Mouse (Mus musculus): ENCODE data around the gene Nasp. TPM values are rescaled to one million over a fixed set of nuclear protein-coding genes. Genes with fewer than 3 reads are reported as not detected.

The Nasp gene
- total and polyA plus RNA-seq, 3 experiments: 3.0 to 18.3 (median 16.9) TPM

GRCm38 (mm10) chr4:116650365-116650764, 22.6 kb upstream of the Nasp start:
- no peak for TF ChIP-seq POLR2A (IDR thresholded peaks at IDR 0.05; ENCODE audit: insufficient read depth, low read depth, low read length)
- TF ChIP-seq CTCF (IDR thresholded peaks at IDR 0.05): no peak
- TF ChIP-seq EP300 (IDR thresholded peaks at IDR 0.05; ENCODE audit: insufficient read depth, low read depth, low read length): no peak
- Histone ChIP-seq H3K4me1 (ENCODE audit: control insufficient read depth, insufficient read depth, low read length) (peaks cover 17% of the 10 kb centered on the region), H3K36me3 (ENCODE audit: control insufficient read depth, insufficient read depth, low read length) (peaks cover 41% of the 10 kb centered on the region), H3K27ac (peak overlapping the region; percentile 94), H3K79me2 (replicated peaks; ENCODE audit: control insufficient read depth, insufficient read depth, low read length) (peaks cover 10% of the 10 kb centered on the region), H3K27me3 (ENCODE audit: control insufficient read depth, insufficient read depth, low read length) (no peaks in the 10 kb centered on the region), H3K4me3 (peak overlapping the region; percentile 68), H3K9ac (ENCODE audit: low read depth, low read length) (peak overlapping the region; percentile 83)
- 15% methylated on average over 5 of the region's 5 CpGs for WGBS
- intact Hi-C loops (cut with DNase I): loop anchor here (2.0 kb wide), 2 partner anchors 24 to 34 kb away; partner anchors contain the start of genes Nasp and Prdx1
- no peak for DNase-seq

GRCm38 (mm10) chr4:116649411-116649810, 21.7 kb upstream of the Nasp start:
- WGBS: 87% methylated on average over 2 of the region's 2 CpGs
- no peak overlapping the region for H3K27ac ChIP-seq
- peaks cover 10% of the 10 kb centered on the region for H3K79me2 ChIP-seq (replicated peaks; ENCODE audit: control insufficient read depth, insufficient read depth, low read length)
- no peak overlapping the region for H3K4me3 ChIP-seq
- DNase-seq: no peak
- TF ChIP-seq EP300 (IDR thresholded peaks at IDR 0.05; ENCODE audit: insufficient read depth, low read depth, low read length) (no peak), CTCF (IDR thresholded peaks at IDR 0.05) (no peak), POLR2A (IDR thresholded peaks at IDR 0.05; ENCODE audit: insufficient read depth, low read depth, low read length) (no peak)
- H3K4me1 ChIP-seq (ENCODE audit: control insufficient read depth, insufficient read depth, low read length): peaks cover 18% of the 10 kb centered on the region
- H3K36me3 ChIP-seq (ENCODE audit: control insufficient read depth, insufficient read depth, low read length): peaks cover 45% of the 10 kb centered on the region
- H3K9ac ChIP-seq (ENCODE audit: low read depth, low read length): no peak overlapping the region
- intact Hi-C loops (cut with DNase I): no loop called here
- no peaks in the 10 kb centered on the region for H3K27me3 ChIP-seq (ENCODE audit: control insufficient read depth, insufficient read depth, low read length)

- Histone ChIP-seq H3K36me3 (ENCODE audit: control insufficient read depth, insufficient read depth, low read length) (peaks cover 58% of the 10 kb centered on the region), H3K9ac (ENCODE audit: low read depth, low read length) (no peak overlapping the region), H3K27me3 (ENCODE audit: control insufficient read depth, insufficient read depth, low read length) (no peaks in the 10 kb centered on the region), H3K4me1 (ENCODE audit: control insufficient read depth, insufficient read depth, low read length) (peaks cover 18% of the 10 kb centered on the region), H3K79me2 (replicated peaks; ENCODE audit: control insufficient read depth, insufficient read depth, low read length) (peaks cover 10% of the 10 kb centered on the region), H3K4me3 (no peak overlapping the region), H3K27ac (no peak overlapping the region)
- WGBS: 43% methylated on average over 7 of the region's 7 CpGs
- TF ChIP-seq EP300 (IDR thresholded peaks at IDR 0.05; ENCODE audit: insufficient read depth, low read depth, low read length): no peak
- TF ChIP-seq CTCF (IDR thresholded peaks at IDR 0.05): no peak
- TF ChIP-seq POLR2A (IDR thresholded peaks at IDR 0.05; ENCODE audit: insufficient read depth, low read depth, low read length): no peak
- DNase-seq: no peak
- intact Hi-C loops (cut with DNase I): no loop called here
Observed at GRCm38 (mm10) chr4:116645624-116646023, 17.9 kb upstream of the Nasp start.

GRCm38 (mm10) chr4:116644326-116644725, 16.6 kb upstream of the Nasp start:
- Histone ChIP-seq H3K27ac (no peak overlapping the region), H3K4me3 (no peak overlapping the region), H3K4me1 (ENCODE audit: control insufficient read depth, insufficient read depth, low read length) (peaks cover 15% of the 10 kb centered on the region), H3K9ac (ENCODE audit: low read depth, low read length) (no peak overlapping the region), H3K79me2 (replicated peaks; ENCODE audit: control insufficient read depth, insufficient read depth, low read length) (peaks cover 7% of the 10 kb centered on the region), H3K27me3 (ENCODE audit: control insufficient read depth, insufficient read depth, low read length) (no peaks in the 10 kb centered on the region), H3K36me3 (ENCODE audit: control insufficient read depth, insufficient read depth, low read length) (peaks cover 53% of the 10 kb centered on the region)
- TF ChIP-seq CTCF (IDR thresholded peaks at IDR 0.05): peak; percentile 65
- peak; percentile 56; the same call in 1 of the 2 replicates for TF ChIP-seq EP300 (IDR thresholded peaks at IDR 0.05; ENCODE audit: insufficient read depth, low read depth, low read length)
- no peak for TF ChIP-seq POLR2A (IDR thresholded peaks at IDR 0.05; ENCODE audit: insufficient read depth, low read depth, low read length)
- intact Hi-C loops (cut with DNase I): no loop called here
- WGBS: 31% methylated on average over 6 of the region's 6 CpGs
- no peak for DNase-seq

GRCm38 (mm10) chr4:116642071-116642470, 14.3 kb upstream of the Nasp start:
- Histone ChIP-seq H3K4me1 (ENCODE audit: control insufficient read depth, insufficient read depth, low read length) (peaks cover 11% of the 10 kb centered on the region), H3K27me3 (ENCODE audit: control insufficient read depth, insufficient read depth, low read length) (no peaks in the 10 kb centered on the region), H3K27ac (no peak overlapping the region), H3K4me3 (no peak overlapping the region), H3K9ac (ENCODE audit: low read depth, low read length) (no peak overlapping the region), H3K36me3 (ENCODE audit: control insufficient read depth, insufficient read depth, low read length) (peaks cover 36% of the 10 kb centered on the region), H3K79me2 (replicated peaks; ENCODE audit: control insufficient read depth, insufficient read depth, low read length) (peaks cover 4% of the 10 kb centered on the region)
- TF ChIP-seq CTCF (IDR thresholded peaks at IDR 0.05): peak; percentile 44
- TF ChIP-seq EP300 (IDR thresholded peaks at IDR 0.05; ENCODE audit: insufficient read depth, low read depth, low read length): no peak
- no peak for TF ChIP-seq POLR2A (IDR thresholded peaks at IDR 0.05; ENCODE audit: insufficient read depth, low read depth, low read length)
- WGBS: 84% methylated on average over 1 of the region's 1 CpGs
- intact Hi-C loops (cut with DNase I): no loop called here
- DNase-seq: no peak

- H3K4me3 ChIP-seq: no peak overlapping the region
- H3K4me1 ChIP-seq (ENCODE audit: control insufficient read depth, insufficient read depth, low read length): no peaks in the 10 kb centered on the region
- peaks cover 23% of the 10 kb centered on the region for H3K36me3 ChIP-seq (ENCODE audit: control insufficient read depth, insufficient read depth, low read length)
- 90% methylated on average over 6 of the region's 6 CpGs for WGBS
- TF ChIP-seq POLR2A (IDR thresholded peaks at IDR 0.05; ENCODE audit: insufficient read depth, low read depth, low read length) (no peak), EP300 (IDR thresholded peaks at IDR 0.05; ENCODE audit: insufficient read depth, low read depth, low read length) (no peak), CTCF (IDR thresholded peaks at IDR 0.05) (no peak)
- intact Hi-C loops (cut with DNase I): no loop called here
- DNase-seq: no peak
- H3K27ac ChIP-seq: no peak overlapping the region
- peaks cover 1% of the 10 kb centered on the region; the same call in 1 of the 2 replicates for H3K79me2 ChIP-seq (replicated peaks; ENCODE audit: control insufficient read depth, insufficient read depth, low read length)
- H3K27me3 ChIP-seq (ENCODE audit: control insufficient read depth, insufficient read depth, low read length): no peaks in the 10 kb centered on the region
- H3K9ac ChIP-seq (ENCODE audit: low read depth, low read length): no peak overlapping the region
Observed at GRCm38 (mm10) chr4:116638821-116639220, 11.1 kb upstream of the Nasp start.

Data from heart, adult 2 months (tissue).